Mouse (Mus musculus) adrenal gland, postnatal 36 days (tissue): Measurements from ENCODE around the gene Dstn. TPM values are rescaled to one million over a fixed set of nuclear protein-coding genes. Genes with fewer than 3 reads are reported as not detected.

ENCODE experiments used
- DNase-seq, 2 experiments: peaks; one replicate each; pipeline ENCODE4 v3.0.0; 2021; ENCODE audit warnings: mixed read lengths in 1 of 2
- total RNA-seq, 2 experiments: library from RNA; stranded (reverse); gene quantifications; 2 replicates each; pipeline ENCODE4 v1.2.3; 2021

The Dstn gene
- total RNA-seq, 2 experiments from 2014 or later: 227 to 300 TPM

DNA sequence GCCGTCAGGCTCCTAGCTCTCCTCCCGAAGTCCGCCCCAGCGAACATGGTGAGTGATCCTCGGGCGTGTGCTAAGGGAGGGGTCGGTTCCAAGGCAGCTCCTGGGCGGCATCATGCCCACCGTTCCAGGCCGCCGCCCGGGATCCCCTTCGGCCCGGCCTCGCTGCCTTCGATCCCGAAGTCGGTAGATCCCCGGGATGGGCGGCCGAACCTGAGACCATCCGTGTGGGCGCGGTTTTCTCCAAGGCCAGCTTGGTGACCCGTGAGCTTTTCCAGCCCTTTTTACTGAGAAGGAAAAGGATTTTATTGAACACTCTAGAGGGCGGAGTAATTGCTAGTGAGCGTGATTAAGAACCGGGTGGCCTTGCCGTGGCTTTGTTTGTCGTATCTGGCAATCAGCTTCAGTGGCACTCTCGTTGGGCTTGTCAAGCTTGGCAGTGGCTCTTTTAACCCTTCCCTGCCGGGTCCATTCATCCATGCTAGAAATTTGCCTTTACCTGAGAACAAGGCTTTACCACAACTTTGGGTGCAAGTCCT is 548 bp downstream of the Dstn start:
- peak in 1 of 2 experiments; percentile 67 for DNase-seq

DNA sequence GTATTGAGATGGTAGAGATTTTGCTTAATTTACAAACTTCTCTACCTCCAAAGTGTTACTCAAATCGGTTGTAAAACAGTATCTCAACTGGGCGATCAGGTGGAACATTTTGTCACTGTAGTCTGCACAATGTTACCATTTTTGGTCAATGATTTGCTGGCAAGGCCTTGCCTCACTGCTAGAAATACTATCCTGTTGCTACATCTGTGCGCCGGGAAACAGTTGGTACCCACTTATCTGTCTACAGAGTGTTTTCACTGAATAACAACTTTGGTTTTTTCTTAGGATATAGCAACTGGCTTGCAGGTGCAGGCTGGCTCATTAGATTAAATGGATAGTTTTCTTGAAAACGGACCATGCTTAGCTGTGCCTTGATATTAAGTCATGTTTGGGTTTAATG is 1.1 kb downstream of the Dstn start:
- DNase-seq: peak; percentile 24 to 37

DNA sequence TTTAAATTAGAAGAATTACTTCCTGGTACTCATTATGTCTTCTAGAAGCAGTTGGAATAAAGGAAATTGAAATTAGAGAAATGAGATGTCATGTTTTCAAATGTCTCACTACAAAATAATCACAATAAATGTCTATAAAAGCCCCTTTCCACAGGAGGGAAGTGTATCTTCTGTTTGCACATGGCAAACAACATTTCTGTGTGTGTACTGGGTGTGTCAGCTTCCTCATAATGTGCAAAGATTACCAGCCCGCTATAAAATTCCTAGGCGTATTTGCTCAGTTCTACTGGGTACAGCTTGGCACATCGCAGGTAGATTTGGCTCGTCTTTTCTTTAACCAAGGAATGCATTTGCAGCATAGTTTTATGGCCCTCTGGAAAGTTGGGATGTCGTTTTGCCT is 2.5 kb downstream of the Dstn start:
- no peak for DNase-seq

DNA sequence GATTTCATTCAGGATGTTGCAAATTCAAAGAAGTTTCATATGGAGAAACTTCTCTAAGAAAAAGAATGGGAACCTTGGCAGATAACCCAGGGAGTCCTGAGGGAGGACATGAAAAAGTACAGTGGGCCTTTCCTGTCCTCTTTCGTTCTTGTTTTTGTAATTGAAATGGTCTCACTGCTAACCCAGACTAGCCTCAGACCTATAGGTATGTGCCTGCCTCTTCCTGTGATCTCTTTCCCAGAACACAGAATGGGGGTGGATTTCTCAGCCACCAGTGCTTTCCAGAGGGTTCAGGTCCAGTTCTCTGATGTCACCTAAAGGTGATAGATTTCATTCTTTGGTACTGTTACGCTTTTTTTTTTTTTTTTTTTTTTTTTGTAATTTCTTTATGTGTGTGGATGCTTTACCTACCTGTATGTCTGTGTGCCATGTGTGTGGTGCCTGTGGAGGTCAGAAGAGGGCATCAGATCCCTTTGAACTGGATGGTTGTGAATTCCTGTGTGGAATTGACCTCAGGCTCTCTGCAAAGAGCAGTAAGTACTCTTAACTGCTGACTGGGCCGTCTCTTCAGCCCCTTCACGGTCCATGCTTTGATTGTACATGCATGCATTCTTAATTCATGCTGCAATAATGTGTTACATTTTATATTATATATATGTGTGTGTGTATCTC is 3.8 kb downstream of the Dstn start:
- no peak for DNase-seq

DNA sequence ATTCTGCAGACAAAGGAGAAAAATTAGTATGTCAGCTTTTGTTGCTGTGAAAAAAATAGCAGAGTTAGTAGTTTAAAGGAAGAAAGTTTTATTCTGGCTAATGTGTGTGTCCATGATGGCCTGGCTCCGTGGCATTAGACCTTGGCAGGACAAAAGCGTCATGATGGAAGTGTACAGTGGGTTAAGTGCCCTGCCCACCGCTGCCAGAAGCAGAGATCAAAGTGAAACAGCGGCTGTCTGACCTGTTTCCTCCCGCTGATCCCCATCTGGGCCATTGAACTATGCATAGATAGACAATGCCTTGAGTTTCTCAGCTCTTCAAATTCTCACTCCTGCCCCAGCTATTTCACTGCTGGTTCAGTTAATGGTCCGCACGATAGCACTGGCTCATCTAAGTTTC is 9.0 kb downstream of the Dstn start:
- DNase-seq: peak; percentile 53 to 58

DNA sequence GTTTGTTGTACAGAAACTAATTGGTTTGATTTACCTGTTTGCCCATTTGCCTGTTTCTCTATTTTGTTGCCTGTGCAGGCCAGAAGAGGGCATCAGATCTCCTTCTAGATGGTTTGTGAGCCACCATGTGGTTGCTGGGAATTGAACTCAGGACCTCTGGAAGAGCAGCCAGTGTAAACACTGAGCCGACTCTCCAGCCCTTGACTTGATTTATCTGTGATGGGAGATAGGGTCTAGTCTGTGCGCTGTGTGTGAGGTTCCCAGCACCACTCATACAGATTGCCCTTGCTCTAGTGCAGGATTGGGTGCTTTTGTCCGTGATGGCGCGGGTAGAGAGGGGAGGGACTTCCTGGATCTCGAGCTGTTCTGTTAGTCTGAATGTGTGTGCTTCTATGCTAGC is 10.7 kb downstream of the Dstn start:
- DNase-seq: no peak

DNA sequence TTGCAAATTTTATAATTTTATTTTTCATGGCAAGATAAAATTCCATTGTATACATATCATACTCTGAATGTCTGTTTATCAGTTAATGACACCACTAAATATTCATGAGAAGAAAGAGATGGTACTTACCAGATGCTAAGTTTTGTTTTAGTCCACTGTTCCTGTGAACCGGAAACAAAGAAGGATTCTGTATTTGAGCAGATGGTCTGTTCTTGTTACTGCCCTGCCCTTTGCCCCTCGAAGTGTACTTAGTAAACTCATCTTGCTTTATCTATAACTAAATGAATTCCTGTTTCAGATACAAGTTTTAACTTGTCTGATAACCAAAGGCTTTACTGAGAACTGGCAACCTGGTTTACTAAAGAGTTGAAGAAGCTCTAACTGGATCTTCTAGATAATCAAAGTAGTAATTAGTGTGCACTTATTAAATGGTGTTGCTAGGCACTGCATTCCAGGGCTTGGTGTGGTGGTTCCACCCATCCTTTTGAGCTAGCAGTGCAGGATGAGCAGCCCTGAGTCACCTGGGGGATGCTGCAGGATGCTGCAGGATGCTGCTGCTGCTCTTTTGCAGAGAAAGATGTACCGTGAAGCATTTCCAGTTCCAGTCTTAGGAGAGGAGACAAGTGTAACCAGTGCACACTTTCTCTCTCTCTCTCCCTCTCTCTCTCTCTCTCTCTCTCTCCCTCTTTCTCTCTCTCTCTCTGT is 14.6 kb downstream of the Dstn start:
- no peak for DNase-seq

DNA sequence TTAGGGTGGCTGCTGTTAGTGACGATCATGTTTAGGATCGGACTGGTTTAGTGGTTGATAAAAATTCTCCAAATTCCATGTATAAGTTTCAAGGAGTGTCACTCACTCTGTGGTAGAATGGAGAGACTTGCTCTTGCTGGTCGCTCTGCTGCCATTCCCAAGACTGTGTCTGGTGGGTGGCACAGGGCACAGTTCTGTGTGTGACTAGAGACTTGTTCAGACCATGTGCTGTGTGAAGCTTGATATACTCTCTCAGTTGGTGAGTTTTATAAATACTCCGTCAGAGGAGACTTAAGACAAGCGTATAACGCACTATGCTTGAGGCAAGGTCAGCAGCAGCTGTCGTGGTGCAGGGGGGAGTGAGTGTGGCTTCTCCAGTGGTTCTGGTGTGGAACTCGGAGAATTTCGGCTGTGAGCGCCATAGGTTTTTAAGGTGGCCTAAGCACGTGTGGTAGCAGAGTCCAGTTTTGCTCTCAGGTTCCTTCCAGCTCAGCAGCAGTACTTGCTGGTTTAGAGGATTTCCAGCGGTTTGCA is 17.3 kb downstream of the Dstn start:
- DNase-seq: no peak

DNA sequence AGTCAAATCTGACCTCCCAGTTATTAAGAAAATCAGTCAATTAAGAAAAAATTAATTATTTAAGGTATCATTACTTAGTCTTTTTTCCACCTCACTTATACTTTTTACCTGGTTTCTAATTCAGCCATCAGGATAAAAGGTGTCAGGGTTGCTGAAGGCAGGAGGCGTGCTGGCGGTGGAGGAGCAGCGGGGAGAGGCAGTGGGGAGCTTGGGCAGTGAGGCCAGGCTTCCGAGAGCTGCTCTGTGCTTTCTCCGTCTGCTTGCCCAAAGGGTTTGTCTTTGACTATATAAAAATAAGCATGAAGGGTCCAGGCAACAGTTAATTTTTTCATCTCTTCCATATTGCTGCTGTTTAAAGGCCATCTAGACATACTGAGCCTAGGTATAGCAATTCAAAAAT is 18.4 kb downstream of the Dstn start:
- DNase-seq: no peak

DNA sequence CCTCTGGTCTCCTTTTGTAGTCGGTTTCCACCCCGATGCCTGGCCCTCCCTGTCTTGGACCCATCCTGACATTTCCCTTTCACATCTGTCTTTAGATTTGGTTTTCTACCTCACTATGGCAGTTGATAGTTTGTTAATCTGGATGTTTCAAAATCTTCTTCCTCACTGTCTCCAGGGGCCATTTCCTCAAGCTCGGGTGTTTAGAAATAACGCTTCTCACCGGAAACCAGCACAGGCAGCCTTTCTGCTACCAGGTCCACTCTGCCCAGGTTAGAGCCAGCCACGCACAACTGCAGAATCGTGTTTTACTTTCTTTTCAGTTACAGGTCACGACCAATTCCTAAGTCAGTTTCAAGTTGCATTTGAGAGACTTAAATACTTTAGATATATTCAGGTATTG is 19.3 kb downstream of the Dstn start:
- no peak for DNase-seq

DNA sequence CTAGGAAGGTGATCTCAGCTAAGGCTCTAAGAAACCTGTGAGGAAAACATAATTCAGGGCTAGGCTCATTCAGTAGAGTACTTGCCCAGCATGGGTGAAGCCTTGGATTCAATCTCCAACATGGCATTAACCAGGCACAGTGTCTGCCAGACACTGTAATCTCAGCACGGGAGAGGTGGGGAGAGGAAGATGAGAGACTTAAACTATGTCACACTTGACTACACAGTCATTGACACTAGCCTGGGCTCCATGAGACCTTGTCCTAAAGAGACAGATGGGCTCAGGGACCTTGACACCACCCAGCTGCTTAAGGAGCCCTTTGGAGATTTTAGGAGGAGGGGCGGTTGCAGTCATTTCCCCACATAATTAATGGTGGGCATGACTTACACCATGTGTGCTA is 22.7 kb downstream of the Dstn start:
- DNase-seq: no peak

DNA sequence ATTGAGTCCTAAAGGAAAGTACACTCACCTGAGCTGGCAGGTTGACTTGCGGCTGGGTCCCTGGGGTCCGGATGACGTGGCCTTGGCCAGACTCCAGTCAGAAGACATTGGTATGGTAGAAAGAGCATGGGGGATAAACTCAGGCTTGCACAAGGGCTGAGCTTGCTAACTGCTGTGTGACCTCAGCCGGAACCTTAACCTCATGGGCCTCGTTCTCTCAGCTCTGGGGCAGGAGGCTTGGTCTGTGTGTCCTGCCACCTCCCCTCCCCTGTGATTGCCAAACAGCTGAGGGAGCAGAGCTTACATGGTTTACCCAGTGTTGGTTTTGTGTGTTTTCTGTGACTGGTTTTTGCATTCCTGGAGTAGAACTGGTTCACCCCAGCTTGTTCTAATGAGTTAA is 25.3 kb downstream of the Dstn start:
- peak in 1 of 2 experiments; percentile 18 for DNase-seq

DNA sequence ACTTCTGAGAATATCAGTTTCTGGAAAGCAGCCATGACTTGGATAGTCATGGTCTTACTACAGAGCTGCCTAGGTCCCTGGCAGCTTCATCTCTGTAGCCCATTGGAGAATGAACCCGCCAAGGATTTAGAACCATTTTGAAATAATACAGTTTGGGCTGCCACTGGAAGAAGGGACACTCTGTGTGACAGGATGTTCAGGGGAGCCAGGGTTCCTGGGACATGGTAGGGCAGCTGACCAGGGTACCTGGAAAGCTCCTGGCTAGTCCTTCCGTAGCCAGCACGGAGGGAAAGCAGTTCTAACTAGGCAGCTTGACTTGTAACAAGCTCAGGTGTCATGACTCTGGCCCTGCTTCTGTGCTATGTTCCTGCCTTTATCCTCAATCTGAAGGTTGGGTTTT is 29.7 kb downstream of the Dstn start:
- DNase-seq: no peak

DNA sequence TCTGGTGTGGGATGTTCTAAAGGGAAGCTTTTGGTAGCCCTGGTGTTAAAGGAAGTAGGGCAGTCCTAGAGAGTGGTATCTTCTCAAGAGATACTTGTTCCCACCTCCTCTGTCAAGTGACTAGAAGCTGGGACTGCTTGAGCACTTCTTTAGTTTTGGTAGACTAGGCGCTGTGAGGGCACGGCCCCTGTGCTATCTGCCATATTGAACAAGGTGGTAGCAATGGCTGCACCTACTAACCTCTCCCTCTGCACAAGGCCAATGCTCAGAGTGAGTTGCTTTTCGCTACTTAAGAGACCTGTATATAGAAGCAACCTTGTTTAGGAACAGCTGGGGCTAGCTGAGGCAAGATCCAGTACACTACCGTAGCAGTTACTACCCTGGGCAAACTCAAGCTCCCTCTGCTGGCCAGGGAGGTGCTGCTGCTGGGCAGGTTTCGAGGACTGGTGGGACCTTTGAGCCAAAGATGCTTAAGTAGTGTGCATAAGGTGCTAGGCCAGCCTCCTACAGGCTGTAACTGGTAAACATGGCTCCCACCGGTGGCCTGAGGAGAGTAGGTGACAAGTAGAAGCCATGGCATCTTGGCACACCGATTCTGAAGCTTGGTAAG is 30.5 kb downstream of the Dstn start:
- peak; percentile 55 to 64 for DNase-seq

DNA sequence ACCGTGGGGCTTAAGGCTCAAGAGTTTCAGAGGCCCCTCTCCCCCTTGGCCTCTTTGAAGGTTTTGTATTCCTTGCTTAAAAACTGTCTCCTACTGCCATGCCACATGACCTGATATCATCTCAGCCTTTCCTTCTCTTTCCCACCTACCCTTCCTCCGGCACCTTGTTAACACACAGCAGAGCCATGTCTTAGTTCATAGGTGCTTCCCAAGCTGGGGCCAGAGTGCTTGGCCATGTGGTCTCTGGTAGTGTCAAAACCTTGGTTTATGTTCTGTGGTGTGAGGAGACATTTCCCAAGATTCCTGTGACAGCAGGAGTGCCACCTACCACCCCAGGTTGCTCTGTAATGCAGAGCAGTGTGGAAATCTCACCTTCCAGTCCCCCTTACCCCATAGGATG is 31.3 kb downstream of the Dstn start:
- DNase-seq: no peak

DNA sequence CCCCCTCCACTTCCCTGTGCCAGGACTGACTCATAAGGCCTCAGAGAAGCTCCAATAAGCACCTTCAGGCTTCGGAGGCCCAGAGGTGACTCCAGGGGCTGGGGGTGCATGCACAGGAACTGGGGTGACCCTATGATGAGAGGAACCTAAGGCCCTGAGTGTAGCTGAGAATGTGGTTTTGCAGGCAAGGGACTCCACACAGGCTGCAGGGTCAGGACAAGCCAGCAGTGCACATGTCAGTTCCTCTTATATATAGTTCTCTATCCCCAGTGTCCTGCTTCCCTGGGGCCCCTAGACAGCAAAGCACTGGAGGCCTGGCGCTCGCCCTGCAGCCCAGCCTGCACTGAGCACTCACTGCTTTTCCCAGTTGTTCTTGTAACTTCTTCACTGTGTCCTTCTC is 32.9 kb downstream of the Dstn start:
- DNase-seq: no peak

DNA sequence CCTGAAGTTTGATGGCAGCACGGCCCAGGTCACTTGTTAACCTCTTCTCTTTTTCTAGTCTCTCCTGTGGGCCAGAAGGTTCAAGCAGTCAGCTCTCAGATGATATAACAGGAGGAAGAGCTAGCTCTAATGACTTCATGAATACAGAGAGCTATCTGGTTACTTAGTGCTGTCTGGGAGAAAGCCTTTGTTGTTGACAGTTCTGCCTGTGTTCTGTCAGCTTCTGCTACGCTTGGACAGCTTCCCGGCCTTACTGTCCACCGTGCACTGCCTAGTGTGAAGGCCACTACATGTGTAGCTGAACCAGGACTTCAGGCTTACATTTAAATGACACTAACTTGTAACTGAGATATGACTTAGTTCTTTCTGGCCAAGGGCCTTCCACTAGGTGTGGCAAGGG is 33.3 kb downstream of the Dstn start:
- DNase-seq: no peak

DNA sequence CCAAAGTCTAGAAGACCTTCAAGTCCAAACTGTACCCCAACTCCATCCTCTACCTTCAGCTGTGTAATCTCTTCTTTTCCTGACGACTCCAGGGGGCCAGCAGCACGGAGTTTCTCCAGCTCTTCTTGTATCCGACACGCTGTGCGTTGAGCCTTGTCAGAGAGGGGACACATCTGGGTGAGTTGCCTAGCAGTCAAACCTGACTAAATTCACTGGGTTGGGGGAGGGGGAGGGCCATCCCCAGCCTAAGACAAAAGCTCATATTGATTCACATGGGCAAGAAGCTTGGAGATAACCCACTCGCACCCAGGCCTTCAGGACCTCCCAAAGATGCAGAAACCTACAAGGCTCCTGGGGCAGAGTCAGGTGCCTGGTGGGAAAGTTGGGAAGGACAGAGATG is 34.1 kb downstream of the Dstn start:
- no peak for DNase-seq

DNA sequence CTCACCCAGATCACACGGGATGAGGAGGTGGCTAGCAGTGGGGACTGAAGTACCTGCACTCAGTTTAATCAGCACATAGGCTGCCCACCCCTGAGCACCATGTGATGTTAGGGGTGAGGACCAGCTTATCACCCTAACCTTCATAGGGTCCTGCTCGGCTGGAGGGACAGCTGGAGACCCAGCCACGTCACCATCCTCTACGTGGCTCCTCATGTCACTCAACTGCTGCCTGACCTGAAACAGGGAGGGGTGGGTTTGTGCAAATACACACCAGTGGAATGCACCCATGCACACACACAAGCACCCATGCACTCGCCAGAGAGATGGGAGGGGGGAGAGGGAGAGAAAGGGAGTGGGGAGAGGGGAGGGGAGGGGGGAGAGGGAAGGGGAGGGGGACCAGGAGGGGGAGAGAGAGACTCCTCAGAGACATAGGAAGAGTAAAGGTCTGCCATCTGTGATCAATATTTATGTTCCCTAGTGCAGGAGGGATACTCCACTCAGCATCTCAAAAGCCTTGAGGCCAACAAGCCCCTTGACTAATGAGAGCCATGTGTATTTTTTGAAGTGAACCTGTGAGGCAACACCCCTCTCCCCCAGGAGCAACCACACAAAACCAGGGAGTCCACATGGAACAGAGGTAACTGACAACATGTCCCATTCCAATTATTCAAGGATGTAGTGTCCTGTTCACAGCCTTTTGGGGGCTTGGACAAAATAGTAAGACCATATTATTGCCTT is 35.3 kb downstream of the Dstn start:
- no peak for DNase-seq

DNA sequence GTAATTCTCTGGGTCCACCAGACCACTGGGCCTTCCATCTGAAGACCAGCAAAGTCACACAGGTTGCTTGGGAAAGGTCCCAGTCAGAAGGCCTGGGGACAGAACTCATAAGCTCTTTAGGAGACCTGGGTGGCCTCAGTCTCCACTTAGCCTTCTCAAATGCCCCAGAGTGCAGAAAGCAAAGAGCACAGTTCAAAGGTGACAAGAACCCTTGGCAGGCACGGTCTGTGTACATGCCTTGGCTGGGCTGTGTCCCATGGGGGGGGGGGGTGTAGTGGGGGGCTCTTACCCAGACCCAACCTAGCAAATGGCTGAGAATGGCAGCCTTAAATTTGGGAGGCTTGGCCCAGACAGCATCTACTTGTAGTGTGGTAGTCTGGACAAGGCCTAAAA is 35.9 kb downstream of the Dstn start:
- no peak for DNase-seq

DNA sequence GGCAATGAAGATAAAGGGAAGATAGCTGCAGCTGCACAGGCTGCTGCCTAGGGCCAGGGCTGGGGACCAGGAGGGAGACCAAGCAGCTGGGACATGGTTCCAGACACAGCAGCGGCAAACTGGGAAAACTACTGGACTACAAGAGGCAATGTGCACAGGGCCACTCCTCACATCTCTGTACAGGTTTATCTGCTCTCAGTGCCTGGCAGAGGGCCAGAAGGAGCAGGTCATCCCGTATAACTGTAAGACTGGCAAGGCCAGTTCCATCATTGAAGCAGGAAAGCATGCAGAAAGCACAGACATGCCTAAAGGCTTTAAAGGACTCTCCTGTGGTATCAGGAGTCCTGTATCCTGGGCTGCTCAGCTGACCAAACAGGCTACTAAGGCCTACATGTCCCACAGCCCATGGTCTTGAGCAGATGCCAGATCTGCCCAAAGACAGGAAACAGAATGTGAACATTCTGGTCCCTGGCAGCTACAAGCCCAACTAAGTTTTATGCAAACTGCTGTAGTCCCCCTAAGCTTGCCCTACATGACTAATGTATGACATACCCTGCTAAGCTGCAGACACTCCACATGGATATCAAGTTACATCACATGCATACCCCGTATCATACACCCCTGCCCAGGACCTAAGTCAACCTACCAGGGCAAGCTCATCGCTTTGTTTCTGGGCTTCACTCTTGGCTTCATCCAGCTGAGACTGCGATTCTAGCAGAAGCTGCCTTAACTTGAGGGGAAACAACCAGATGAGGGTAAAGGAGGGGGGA is 36.6 kb downstream of the Dstn start:
- peak; percentile 44 to 59 for DNase-seq

DNA sequence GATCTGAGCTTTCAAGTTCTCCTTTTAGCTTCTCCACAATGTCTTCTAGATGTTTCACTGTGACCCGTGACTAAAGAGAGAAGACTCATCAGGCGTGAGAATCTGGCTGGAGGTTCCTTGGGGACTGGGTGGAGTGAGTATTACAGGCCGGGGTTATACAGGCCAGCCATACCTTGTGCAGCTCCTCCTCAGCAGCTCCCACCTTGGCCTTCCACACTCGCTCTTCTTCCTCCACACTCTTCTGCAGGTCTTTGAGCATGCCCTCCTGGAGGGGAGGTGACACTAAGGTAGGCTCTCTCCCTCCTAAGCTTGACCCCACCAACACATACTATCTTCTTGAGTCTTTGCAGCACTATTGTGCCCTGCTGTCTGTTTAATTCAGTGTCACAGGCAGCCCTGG is 38.8 kb downstream of the Dstn start:
- no peak for DNase-seq
